Mouse (Mus musculus): ENCODE results near the gene Cep19. TPM values are rescaled to one million over a fixed set of nuclear protein-coding genes. Genes with fewer than 3 reads are reported as not detected.

The Cep19 gene
- polyA plus RNA-seq, 1 experiment from 2014 or later: 45.6 TPM

Other genes with a start within 250 kb of the Cep19 start
- gene Meltf, start 221.0 kb upstream of the Cep19 start, polyA plus RNA-seq (2015; fragmentation: Nextera tagmentation; extraction: Ambion mirVana): 0.16 and 0.17 TPM in 2 replicates
- gene Pigz, start 165.9 kb upstream of the Cep19 start, polyA plus RNA-seq (2015; fragmentation: Nextera tagmentation; extraction: Ambion mirVana): 2.5 and 3.3 TPM in 2 replicates
- 100 and 104 TPM in 2 replicates for gene 0610012G03Rik, start 151.3 kb upstream of the Cep19 start, polyA plus RNA-seq (2015; fragmentation: Nextera tagmentation; extraction: Ambion mirVana)
- 118 and 122 TPM in 2 replicates for gene Ncbp2, start 151.3 kb upstream of the Cep19 start, polyA plus RNA-seq (2015; fragmentation: Nextera tagmentation; extraction: Ambion mirVana)
- gene Senp5, start 96.5 kb upstream of the Cep19 start, polyA plus RNA-seq (2015; fragmentation: Nextera tagmentation; extraction: Ambion mirVana): 19.0 and 20.6 TPM in 2 replicates
- 41.9 and 43.6 TPM in 2 replicates for gene Pak2, start 20.5 kb upstream of the Cep19 start, polyA plus RNA-seq (2015; fragmentation: Nextera tagmentation; extraction: Ambion mirVana)
- 149 and 153 TPM in 2 replicates for gene Pigx, start 60 bp upstream of the Cep19 start, polyA plus RNA-seq (2015; fragmentation: Nextera tagmentation; extraction: Ambion mirVana)
- 5.9 and 7.1 TPM in 2 replicates for gene Nrros, start 65.8 kb downstream of the Cep19 start, polyA plus RNA-seq (2015; fragmentation: Nextera tagmentation; extraction: Ambion mirVana)
- gene Bex6, start 80.0 kb downstream of the Cep19 start, polyA plus RNA-seq (2015; fragmentation: Nextera tagmentation; extraction: Ambion mirVana): not detected in 2 replicates
- gene Fbxo45, start 147.4 kb downstream of the Cep19 start, polyA plus RNA-seq (2015; fragmentation: Nextera tagmentation; extraction: Ambion mirVana): 8.3 and 8.4 TPM in 2 replicates
- 15.6 and 16.2 TPM in 2 replicates for gene Wdr53, start 147.4 kb downstream of the Cep19 start, polyA plus RNA-seq (2015; fragmentation: Nextera tagmentation; extraction: Ambion mirVana)
- gene Smco1, start 171.7 kb downstream of the Cep19 start, polyA plus RNA-seq (2015; fragmentation: Nextera tagmentation; extraction: Ambion mirVana): 0.14 and 0.15 TPM in 2 replicates
- 26.9 and 29.7 TPM in 2 replicates for gene Rnf168, start 177.7 kb downstream of the Cep19 start, polyA plus RNA-seq (2015; fragmentation: Nextera tagmentation; extraction: Ambion mirVana)
- gene Ubxn7, start 232.5 kb downstream of the Cep19 start, polyA plus RNA-seq (2015; fragmentation: Nextera tagmentation; extraction: Ambion mirVana): 28.5 and 33.1 TPM in 2 replicates